Mouse (Mus musculus) forebrain, embryonic 10.5 days (tissue): ENCODE data around the gene Farp1. TPM values are rescaled to one million over a fixed set of nuclear protein-coding genes. Genes with fewer than 3 reads are reported as not detected.

Experiments
- DNase-seq: peaks from one replicate; pipeline ENCODE4 v3.0.0-alpha.2; 2017; ENCODE audit warnings: low spot score; ENCODE audit errors: extremely low spot score
- H3K27ac ChIP-seq: fragments of 300-500 bp; sonication (generic); 2 replicates; pipeline ENCODE4 v1.5.1; 2016; ENCODE audit warnings: mild to moderate bottlenecking
- H3K27me3 ChIP-seq: fragments of 300-500 bp; sonication (generic); 2 replicates; pipeline ENCODE4 v1.6.1; 2016; ENCODE audit warnings: mild to moderate bottlenecking; ENCODE audit not compliant: poor library complexity, severe bottlenecking
- H3K36me3 ChIP-seq: fragments of 300-500 bp; sonication (generic); replicated peaks from 2 replicates; pipeline ENCODE4 v1.6.1; 2016; ENCODE audit warnings: mild to moderate bottlenecking, moderate library complexity
- H3K4me1 ChIP-seq: fragments of 300-500 bp; sonication (generic); 2 replicates; pipeline ENCODE4 v1.6.1; 2016
- H3K4me3 ChIP-seq: fragments of 300-500 bp; sonication (generic); 2 replicates; pipeline ENCODE4 v1.5.1; 2016; ENCODE audit warnings: mild to moderate bottlenecking, moderate library complexity
- H3K9me3 ChIP-seq: fragments of 300-500 bp; sonication (generic); 2 replicates; pipeline ENCODE4 v1.6.1; 2016; ENCODE audit warnings: mild to moderate bottlenecking, moderate library complexity
- WGBS: fragments of 180-500 bp; shearing (Covaris S2); methylation state at CpG from one replicate; pipeline ENCODE4 v1.1.7; 2016; 5-methylcytosine and 5-hydroxymethylcytosine counted together
- polyA plus RNA-seq: library from polyadenylated mRNA; unstranded; fragments of >200 nt; fragmentation: Nextera tagmentation; extraction: Ambion mirVana; gene quantifications from 2 replicates; pipeline ENCODE4 v1.2.1, GENCODE M21; 2016

Farp1 gene
- polyA plus RNA-seq, 1 experiment from 2014 or later, result 22.9 TPM

DNA sequence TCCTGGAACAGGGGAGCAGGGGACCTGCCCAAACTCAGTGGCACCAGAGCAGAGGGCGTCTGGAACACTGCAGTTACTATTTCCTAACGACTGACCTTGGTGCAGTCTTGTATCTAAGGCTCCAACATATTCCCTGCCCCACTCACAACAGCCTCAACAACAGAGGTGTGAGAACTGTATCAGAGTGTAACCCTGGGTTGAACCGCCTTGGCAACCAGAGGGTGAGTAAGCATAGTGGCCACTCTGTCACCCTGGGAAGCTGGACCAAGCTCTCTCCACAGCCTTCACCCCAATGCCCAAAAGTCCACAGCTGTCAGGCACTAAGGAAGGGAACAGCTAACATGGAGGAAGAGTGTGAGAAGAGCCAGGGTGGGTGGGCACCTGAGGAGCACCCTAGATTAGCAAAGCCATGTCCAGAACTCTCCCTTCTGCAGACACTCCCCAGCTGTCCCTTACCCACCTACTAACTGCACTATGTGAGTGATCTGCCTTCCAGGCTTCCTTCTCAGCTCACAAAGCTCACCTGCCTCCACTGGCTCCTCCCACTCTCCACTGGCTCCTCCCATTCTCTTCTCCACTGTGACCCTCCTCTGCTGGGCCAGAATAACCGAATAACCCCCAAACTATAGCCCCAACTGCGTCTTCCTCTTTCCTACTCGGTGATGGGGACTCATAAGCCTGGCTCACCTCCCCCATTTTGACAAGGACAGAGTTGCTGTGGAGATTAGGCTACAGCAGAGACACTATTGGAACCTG is 275.5 kb downstream of the Farp1 start:
- WGBS, result 87% methylated on average over 6 of the region's 6 CpGs
- no peak overlapping the region for H3K27ac ChIP-seq
- peaks cover 28% of the 10 kb centered on the region for H3K4me1 ChIP-seq
- H3K4me3 ChIP-seq, result no peak overlapping the region
- H3K27me3 ChIP-seq, result no peaks in the 10 kb centered on the region
- no peaks in the 10 kb centered on the region for H3K9me3 ChIP-seq
- no peak for DNase-seq
- H3K36me3 ChIP-seq, result peaks cover 9% of the 10 kb centered on the region

DNA sequence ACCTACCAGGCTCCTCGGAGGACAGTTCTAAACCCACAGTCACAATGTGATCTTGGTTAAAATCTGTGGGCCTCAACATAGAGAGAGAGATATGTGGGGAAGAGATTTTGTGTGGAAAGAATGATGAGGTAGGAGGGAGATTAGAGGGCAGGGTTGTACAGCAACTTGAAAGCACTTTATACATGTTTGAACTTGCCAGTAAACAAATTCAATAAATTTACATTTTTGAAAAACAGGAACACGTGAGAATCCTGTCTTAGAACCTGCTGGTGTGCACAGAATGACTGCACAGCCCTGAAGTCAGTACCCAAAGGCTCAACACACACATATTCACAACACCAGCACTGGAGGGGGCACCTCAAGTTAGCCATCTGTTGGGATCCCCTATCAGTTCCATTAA is 276.1 kb downstream of the Farp1 start:
- 87% methylated on average over 2 of the region's 2 CpGs for WGBS
- Histone ChIP-seq H3K27me3 (no peaks in the 10 kb centered on the region), H3K9me3 (no peaks in the 10 kb centered on the region), H3K4me1 (peaks cover 30% of the 10 kb centered on the region), H3K36me3 (peaks cover 9% of the 10 kb centered on the region), H3K4me3 (no peak overlapping the region), H3K27ac (no peak overlapping the region)
- DNase-seq, result no peak

GRCm38 (mm10) chr14:121313283-121313682 is 278.3 kb downstream of the Farp1 start:
- Histone ChIP-seq H3K4me3 (no peak overlapping the region), H3K27ac (no peak overlapping the region), H3K36me3 (no peaks in the 10 kb centered on the region; the same call in 1 of the 2 replicates), H3K27me3 (no peaks in the 10 kb centered on the region), H3K9me3 (no peaks in the 10 kb centered on the region), H3K4me1 (peaks cover 47% of the 10 kb centered on the region)
- whole genome bisulfite sequencing, result 98% methylated on average over 10 of the region's 10 CpGs
- no peak for DNase-seq

GRCm38 (mm10) chr14:121314934-121315333 is 279.9 kb downstream of the Farp1 start:
- Histone ChIP-seq H3K4me1 (peaks cover 46% of the 10 kb centered on the region), H3K9me3 (no peaks in the 10 kb centered on the region), H3K36me3 (no peaks in the 10 kb centered on the region; the same call in 1 of the 2 replicates), H3K4me3 (no peak overlapping the region), H3K27ac (no peak overlapping the region), H3K27me3 (no peaks in the 10 kb centered on the region)
- WGBS, result 85% methylated on average over 3 of the region's 3 CpGs
- DNase-seq, result no peak

DNA sequence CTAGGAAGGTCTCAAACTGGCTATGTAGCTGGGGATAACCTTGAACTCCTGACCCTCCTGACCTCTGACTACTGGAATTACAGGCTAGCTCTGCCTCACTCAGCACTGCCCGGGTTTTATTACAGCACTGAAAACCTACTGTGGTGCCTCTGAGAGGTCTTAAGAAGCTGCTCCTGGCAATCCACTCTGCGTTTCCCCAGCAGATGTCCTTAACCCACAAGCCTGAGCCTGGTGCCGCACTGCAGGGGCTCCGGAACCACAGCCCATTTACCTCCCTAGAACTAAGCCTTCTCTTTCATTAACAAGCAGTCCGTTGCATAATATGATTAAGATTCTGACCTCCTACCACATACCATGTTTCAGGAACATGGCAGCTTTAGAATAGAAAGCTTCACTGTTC is 281.1 kb downstream of the Farp1 start:
- H3K27me3 ChIP-seq, result no peaks in the 10 kb centered on the region
- H3K27ac ChIP-seq, result no peak overlapping the region; the same call in 1 of the 2 replicates
- DNase-seq, result no peak
- peaks cover 3% of the 10 kb centered on the region; the same call in 1 of the 2 replicates for H3K36me3 ChIP-seq
- H3K4me3 ChIP-seq, result no peak overlapping the region
- H3K9me3 ChIP-seq, result peaks cover 3% of the 10 kb centered on the region; the same call in 1 of the 2 replicates
- 71% methylated on average over 5 of the region's 5 CpGs for WGBS
- peaks cover 37% of the 10 kb centered on the region for H3K4me1 ChIP-seq

GRCm38 (mm10) chr14:121316631-121317311 is 281.8 kb downstream of the Farp1 start:
- H3K9me3 ChIP-seq, result peaks cover 3% of the 10 kb centered on the region; the same call in 1 of the 2 replicates
- H3K4me1 ChIP-seq, result peaks cover 37% of the 10 kb centered on the region
- no peak for DNase-seq
- no peak overlapping the region for H3K4me3 ChIP-seq
- 87% methylated on average over 13 of the region's 13 CpGs for WGBS
- peaks cover 7% of the 10 kb centered on the region for H3K36me3 ChIP-seq
- no peaks in the 10 kb centered on the region for H3K27me3 ChIP-seq
- peak overlapping the region; percentile 16; the same call in 1 of the 2 replicates for H3K27ac ChIP-seq

DNA sequence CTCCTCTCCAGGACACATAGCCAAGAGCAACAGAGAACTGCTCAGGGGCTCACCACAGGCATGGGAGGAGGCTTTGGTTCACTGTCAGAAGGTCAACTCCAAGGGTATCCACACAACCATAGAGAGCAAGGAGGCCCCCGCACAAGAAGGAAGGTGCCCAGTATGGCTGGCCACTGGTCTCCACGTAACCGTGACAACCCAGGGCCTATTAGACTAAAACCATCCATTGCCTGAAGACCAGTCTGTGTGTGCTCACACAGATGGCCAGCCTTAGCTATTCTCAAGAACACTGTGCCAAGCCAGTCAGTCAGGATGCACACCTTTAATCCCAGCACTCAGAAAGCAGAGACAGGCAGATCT is 282.3 kb downstream of the Farp1 start:
- Histone ChIP-seq H3K27ac (peak overlapping the region; percentile 16; the same call in 1 of the 2 replicates), H3K27me3 (no peaks in the 10 kb centered on the region), H3K4me1 (peaks cover 35% of the 10 kb centered on the region), H3K9me3 (peaks cover 3% of the 10 kb centered on the region; the same call in 1 of the 2 replicates), H3K4me3 (no peak overlapping the region), H3K36me3 (peaks cover 12% of the 10 kb centered on the region)
- 90% methylated on average over 3 of the region's 3 CpGs for WGBS
- DNase-seq, result no peak

DNA sequence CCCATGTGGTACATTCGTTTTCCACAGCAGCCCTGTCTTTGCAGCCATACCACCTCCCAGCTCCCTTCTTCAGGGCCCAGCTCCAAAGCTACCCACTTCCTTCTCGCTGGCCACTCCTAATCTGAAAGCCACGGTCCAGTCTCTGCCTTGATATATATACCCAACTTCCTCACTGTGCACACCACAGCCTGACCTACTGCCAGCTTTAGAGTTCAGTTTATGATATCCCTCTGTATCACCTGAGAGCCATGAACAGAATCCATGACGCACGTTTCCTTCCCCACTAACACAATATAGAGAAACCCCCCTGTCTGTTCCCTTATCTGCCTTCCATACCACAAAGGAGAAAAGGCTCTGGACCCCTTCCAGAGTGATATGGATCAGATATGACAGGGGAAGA is 283.4 kb downstream of the Farp1 start:
- WGBS, result 90% methylated on average over 5 of the region's 5 CpGs
- H3K9me3 ChIP-seq, result peaks cover 3% of the 10 kb centered on the region; the same call in 1 of the 2 replicates

GRCm38 (mm10) chr14:121322150-121322549 is 287.1 kb downstream of the Farp1 start:
- Histone ChIP-seq H3K4me3 (no peak overlapping the region), H3K9me3 (peaks cover 3% of the 10 kb centered on the region; the same call in 1 of the 2 replicates), H3K36me3 (peaks cover 16% of the 10 kb centered on the region), H3K4me1 (peaks cover 16% of the 10 kb centered on the region), H3K27ac (no peak overlapping the region), H3K27me3 (no peaks in the 10 kb centered on the region)
- 91% methylated on average over 5 of the region's 5 CpGs for WGBS
- no peak for DNase-seq

More for the DNA sequence above, 283.4 kb downstream of the Farp1 start:
- Histone ChIP-seq H3K36me3 (peaks cover 16% of the 10 kb centered on the region), H3K27ac (no peak overlapping the region), H3K4me3 (no peak overlapping the region), H3K4me1 (peaks cover 37% of the 10 kb centered on the region), H3K27me3 (no peaks in the 10 kb centered on the region)
- no peak for DNase-seq

- 89% methylated on average over 7 of the region's 7 CpGs for WGBS
- Histone ChIP-seq H3K27me3 (no peaks in the 10 kb centered on the region), H3K27ac (no peak overlapping the region), H3K4me3 (no peak overlapping the region), H3K9me3 (peaks cover 3% of the 10 kb centered on the region; the same call in 1 of the 2 replicates), H3K36me3 (peaks cover 19% of the 10 kb centered on the region), H3K4me1 (peaks cover 12% of the 10 kb centered on the region; the same call in 1 of the 2 replicates)
- no peak for DNase-seq
These were observed 287.6 kb downstream of the Farp1 start for GRCm38 (mm10) chr14:121322641-121323040.

DNA sequence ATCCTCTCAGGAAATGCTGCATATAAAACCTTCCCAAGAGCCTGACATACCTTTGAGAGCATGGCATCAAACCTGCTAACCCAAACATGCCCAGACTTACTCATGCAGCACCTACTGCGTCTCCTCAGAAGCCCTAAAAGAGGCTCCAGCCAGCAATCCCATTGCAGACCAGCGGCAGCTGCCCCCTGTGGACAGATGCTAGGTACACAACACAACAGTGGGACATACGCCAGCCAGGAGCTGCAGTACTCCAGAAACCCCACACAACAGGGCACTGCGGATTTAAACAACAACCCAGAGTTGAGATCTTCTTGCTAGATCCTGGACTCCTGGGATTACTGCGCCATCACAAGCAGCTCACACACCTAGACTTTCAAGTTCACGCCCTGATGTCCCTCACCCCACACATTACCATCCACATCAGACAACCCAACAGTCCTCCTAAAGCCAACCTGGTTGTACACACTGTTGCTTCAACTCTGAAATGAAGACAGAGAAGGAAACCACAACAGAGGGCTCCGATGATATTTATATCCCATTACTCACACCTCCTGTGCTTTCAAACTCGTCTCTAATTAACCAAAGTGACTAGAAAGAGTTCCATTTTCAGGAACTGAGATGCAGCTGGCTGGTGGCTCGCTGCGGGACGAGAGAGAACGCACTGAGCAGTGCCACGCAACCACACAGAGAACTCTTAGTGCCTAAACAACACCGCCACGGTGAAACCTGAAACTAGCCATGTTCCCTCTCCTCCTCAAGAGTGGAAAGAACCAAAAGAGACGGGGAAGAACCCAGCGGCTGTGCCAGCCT is 289.7 kb downstream of the Farp1 start:
- Histone ChIP-seq H3K27me3 (no peaks in the 10 kb centered on the region), H3K36me3 (peaks cover 32% of the 10 kb centered on the region), H3K4me1 (peaks cover 15% of the 10 kb centered on the region), H3K9me3 (peaks cover 3% of the 10 kb centered on the region; the same call in 1 of the 2 replicates), H3K4me3 (no peak overlapping the region), H3K27ac (no peak overlapping the region)
- DNase-seq, result no peak
- 90% methylated on average over 17 of the region's 17 CpGs for WGBS

DNA sequence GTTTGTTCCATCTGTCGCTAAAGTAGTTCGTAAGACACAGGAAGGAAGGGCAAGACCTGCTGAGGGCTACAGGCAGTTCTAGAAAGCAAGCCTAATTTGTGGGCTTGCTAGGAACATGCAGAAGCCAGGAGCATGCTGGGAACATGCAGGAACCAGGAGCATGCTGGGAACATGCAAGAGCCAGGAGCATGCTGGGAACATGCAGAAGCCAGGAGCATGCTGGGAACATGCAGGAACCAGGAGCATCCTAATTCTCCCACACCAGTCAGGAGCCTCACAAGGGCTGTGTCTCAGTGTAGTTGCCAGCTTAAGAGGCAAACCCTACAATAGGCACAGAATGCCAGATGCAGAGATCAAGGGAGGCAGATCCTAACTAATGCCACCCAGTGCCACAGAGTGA is 291.4 kb downstream of the Farp1 start:
- H3K27ac ChIP-seq, result no peak overlapping the region
- peaks cover 18% of the 10 kb centered on the region for H3K4me1 ChIP-seq
- DNase-seq, result no peak
- H3K36me3 ChIP-seq, result peaks cover 28% of the 10 kb centered on the region
- WGBS, result 93% methylated on average over 2 of the region's 2 CpGs
- H3K4me3 ChIP-seq, result no peak overlapping the region
- H3K9me3 ChIP-seq, result no peaks in the 10 kb centered on the region
- no peaks in the 10 kb centered on the region for H3K27me3 ChIP-seq
